Mouse (Mus musculus): ENCODE data around the gene Ssty1.
"Not testable (repeated sequence)": the region's sequence is repeated elsewhere in the genome, so short reads cannot be mapped to it uniquely, and the experiment has no call there.

The Ssty1 gene

GRCm38 (mm10) chrY:18088816-18089215, at the start of gene Ssty1:
Ssty1 (plus strand) TSS chrY:18089116.
- not testable (repeated sequence) for DNase-seq

- DNase-seq = not testable (repeated sequence)
Observed at GRCm38 (mm10) chrY:18061712-18062111, 27.2 kb upstream of the Ssty1 start, which contains the start of gene Gm21764. Gm21764 (minus strand) TSS chrY:18061812.

All from cerebellum, adult 9-10 months (tissue).